Mouse (Mus musculus) 3T3-L1 (cell line): ENCODE results near the gene Samd7.

Experiments used
- DNase-seq: peaks from one replicate; pipeline ENCODE4 v3.0.0-alpha.2; 2015; ENCODE audit warnings: low read depth, low spot score

The Samd7 gene

GRCm38 (mm10) chr3:30764877-30765276 lies 18.8 kb downstream of the Samd7 start:
- no peak for DNase-seq

DNA sequence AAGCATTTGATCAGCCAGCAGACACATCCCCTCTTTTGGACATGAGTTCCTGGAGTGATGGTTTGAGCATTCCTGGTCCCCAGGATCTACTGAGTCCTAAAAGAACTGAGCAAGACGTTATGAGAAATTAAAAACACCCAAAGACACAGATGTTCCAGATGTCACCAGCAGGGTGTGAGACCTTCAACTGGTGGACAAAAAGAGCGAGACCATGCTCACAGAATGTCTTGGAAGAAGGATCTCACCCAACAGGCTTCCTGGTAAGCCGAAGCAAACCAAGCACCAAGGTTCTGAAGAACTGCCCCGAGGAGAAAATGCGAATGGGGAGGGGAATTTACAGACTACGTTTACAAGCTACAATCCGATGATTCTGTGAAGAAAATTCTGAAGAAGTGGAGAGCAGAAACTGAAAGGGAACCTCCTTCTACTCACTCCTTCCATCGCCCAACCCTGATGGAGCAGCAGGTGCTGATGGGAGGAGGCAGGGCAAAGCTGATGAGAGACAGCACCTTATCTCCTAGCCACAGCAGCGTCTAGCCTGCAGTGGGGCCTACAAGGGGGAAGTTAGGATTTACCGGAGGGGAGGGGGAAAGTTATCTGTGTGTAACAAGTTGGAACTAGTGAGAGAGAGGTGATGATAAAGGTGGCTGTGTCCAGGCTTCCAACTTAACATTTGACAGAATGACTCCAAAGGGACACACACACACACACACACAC lies 19.4 kb downstream of the Samd7 start:
- no peak for DNase-seq

DNA sequence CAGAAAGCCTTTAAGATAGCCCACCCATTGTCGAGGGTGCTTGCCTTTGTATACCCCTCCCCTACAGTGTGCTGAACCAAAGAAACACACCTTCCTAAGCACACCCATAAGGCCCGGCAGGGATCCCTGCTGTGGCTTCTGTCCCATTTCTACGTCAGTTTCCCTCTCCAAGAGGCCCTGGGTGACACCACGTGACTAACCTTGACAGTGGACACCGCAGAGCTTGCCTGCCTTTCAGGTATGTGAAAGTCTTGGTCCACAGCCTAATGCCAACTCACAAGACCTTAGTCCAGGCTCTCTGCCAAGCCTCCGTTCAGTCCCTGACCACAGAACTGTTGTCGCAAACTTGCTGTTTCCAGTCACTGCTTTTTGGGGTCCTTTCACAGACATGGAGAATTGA lies 20.1 kb downstream of the Samd7 start:
- DNase-seq, result peak; percentile 45

DNA sequence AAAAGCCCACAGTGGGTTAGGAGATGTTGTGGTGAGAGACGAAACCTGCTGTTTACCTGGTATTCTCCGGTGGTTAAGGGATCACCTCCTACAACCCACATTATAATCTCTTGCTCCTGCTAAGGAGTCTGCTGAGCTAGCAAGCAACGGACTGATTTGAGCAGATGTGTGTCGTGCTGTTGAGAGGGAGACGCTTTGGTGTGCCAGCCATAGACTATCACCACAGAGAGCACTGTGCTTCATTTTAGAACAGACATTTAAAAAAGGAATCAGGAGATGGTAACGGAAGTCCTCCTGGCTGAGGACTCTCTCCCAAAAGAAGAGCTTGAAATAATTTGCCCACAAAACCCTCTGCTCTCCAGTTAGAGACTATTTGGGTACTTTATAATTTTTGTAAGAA lies 21.2 kb downstream of the Samd7 start:
- DNase-seq, result no peak

- no peak for DNase-seq
These were observed 23.8 kb downstream of the Samd7 start for GRCm38 (mm10) chr3:30769755-30770515.

DNA sequence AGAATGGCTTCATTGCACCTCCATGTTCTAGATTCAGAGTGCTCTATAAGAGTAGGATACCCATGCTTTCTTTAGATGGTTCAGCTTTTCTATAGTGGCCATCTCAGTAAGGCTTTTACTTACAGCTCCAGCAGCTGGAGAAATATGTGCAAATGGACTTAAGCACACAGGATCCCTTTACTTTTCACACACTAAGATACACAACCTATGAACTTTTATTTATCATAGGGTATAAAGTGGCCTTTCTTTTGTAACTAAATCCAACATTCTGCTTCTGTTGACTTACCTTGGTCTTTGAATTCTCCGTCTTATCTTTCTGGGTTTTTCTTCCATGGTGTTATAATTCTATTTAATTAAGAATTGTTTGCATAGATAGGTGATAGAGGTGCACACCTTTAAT lies 25.5 kb downstream of the Samd7 start:
- no peak for DNase-seq

GRCm38 (mm10) chr3:30772631-30773030 lies 26.5 kb downstream of the Samd7 start:
- DNase-seq, result no peak

- no peak for DNase-seq
These were observed 28.6 kb downstream of the Samd7 start for GRCm38 (mm10) chr3:30774677-30775076.

DNA sequence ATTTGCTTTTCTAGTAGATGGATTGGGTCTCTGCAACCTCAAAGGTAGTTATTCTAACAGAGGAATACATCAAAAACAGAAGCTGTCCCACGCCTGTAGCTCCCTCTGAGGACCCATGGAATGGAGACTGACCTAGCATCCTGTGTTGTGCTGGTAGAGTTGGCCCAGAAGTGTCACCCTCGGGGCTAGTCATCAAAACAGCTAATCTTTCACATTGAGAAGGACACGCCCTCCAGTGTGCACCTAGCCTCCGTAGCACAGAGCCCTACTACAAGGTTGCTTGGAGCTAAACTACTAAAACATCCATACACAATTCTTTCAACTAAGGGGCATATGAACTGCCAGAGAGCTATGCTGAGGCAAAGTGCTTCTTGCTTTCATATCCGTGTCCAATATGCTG lies 31.9 kb downstream of the Samd7 start:
- no peak for DNase-seq

GRCm38 (mm10) chr3:30788531-30788930 lies 42.4 kb downstream of the Samd7 start:
- peak; percentile 74 for DNase-seq

- peak; percentile 85 for DNase-seq
These were observed 46.8 kb downstream of the Samd7 start, which contains the start of gene Sec62 for GRCm38 (mm10) chr3:30792737-30793402. TSS of gene Sec62 (plus strand) at chr3:30792875.

- DNase-seq, result peak; percentile 53
These were observed 47.5 kb downstream of the Samd7 start for GRCm38 (mm10) chr3:30793403-30794221.

DNA sequence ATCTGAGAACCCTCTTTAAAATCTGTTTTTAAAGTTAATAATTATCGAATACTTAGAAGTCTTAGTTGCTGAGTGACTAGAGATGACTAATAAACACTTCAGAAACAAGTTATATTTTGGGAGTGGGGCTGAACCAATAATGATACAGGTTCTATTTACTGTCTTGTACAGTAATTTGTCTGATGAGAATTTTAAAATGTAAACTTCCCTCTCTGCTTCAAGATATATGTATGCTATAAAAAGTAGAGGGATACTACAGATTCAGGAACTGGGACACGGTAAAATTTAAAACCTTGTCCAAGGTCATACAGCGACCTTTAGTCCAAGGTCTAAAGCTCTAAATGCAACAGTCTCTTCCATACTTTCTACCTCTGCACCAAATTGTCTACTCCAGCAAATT lies 56.1 kb downstream of the Samd7 start:
- DNase-seq, result no peak

GRCm38 (mm10) chr3:30812881-30813280 lies 66.8 kb downstream of the Samd7 start:
- no peak for DNase-seq
